ENCODE assay signal across 8 mouse cellular contexts in the genomic region with DNA sequence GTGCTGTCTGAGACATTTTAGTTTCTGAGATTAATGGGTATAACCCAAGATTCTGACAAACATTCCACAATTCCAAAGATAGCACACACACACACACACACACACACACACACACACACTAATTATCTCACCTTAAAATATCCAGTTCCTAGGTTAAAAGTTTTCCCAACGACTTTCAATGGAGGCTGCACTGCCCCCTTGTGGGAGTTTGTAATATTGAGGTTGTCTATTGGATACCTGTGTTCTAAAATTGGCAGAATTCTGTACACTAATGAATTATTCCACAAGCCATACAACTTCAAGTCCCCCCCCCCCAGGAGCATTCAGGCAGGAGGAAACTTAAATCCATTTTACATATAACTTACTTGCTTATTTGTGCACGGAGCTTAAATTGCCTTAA. TPM values are rescaled to one million over a fixed set of nuclear protein-coding genes. Genes with fewer than 3 reads are reported as not detected.
A peak's percentile ranks its signal among the peaks of the same experiment; 100 is the strongest.
DNase-seq lines count a peak whose midpoint lies in the region; ATAC-seq lines count a peak whose summit lies in the region.
"Had no signal": no experiment of that assay in that cellular context is flagged by ENCODE, and none has a peak within 500 bp of the region (broad histone marks: within the 10 kb centered on the region; RNA-seq: fewer than 3 reads in every experiment).

No protein-coding gene starts in this region.

- no peak overlapping the region for H3K4me3 ChIP-seq in hindbrain, embryonic 10.5 days
- no peak overlapping the region for H3K4me3 ChIP-seq in hindbrain, embryonic 13.5 days
- H3K4me3 ChIP-seq: myocyte had no signal

- ATAC-seq in hindbrain, embryonic 13.5 days (ENCODE audit: low FRiP score), result no peak

- no peaks in the 10 kb centered on the region for H3K9me3 ChIP-seq in hindbrain, embryonic 10.5 days
- no peaks in the 10 kb centered on the region for H3K9me3 ChIP-seq in hindbrain, embryonic 13.5 days

- H3K4me1 ChIP-seq in hindbrain, embryonic 10.5 days (replicated peaks), result 0 out of 2 replicates have a peak, but pooled peaks cover 4% of the 10 kb centered on the region
- H3K4me1 ChIP-seq in hindbrain, embryonic 13.5 days (replicated peaks), result 0 out of 2 replicates have a peak, but pooled peaks cover 2% of the 10 kb centered on the region

- no peaks in the 10 kb centered on the region for H3K27me3 ChIP-seq in hindbrain, embryonic 10.5 days (ENCODE audit: insufficient read depth, poor library complexity, severe bottlenecking)
- no peaks in the 10 kb centered on the region for H3K27me3 ChIP-seq in hindbrain, embryonic 13.5 days

- H3K4me2 ChIP-seq in hindbrain, embryonic 13.5 days, result no peak overlapping the region

- peak; percentile 27 for DNase-seq in hindbrain, embryonic 10.5 days (ENCODE audit: low spot score)
- DNase-seq in right cerebral cortex, postnatal 4 days, result peak; percentile 61
- no peak for DNase-seq in right cerebral cortex, postnatal 36 days (ENCODE audit: low spot score in 2 of 2)
- peak; percentile 45 for DNase-seq in adrenal gland, postnatal 25 days
- peak; percentile 50 for DNase-seq in induced T-regulatory cell, adult 2 months (ENCODE audit: low read depth)
- DNase-seq in retina, embryonic 14.5 days (ENCODE audit: low spot score), result peak; percentile 77

- WGBS in hindbrain, embryonic 10.5 days, result 10% methylated on average over 2 of the region's 2 CpGs
- WGBS in hindbrain, embryonic 13.5 days, result 15% methylated on average over 2 of the region's 2 CpGs

- H3K36me3 ChIP-seq in hindbrain, embryonic 10.5 days, result no peaks in the 10 kb centered on the region
- no peaks in the 10 kb centered on the region for H3K36me3 ChIP-seq in hindbrain, embryonic 13.5 days

- no peak overlapping the region for H3K9ac ChIP-seq in hindbrain, embryonic 13.5 days

- no peak overlapping the region for H3K27ac ChIP-seq in hindbrain, embryonic 10.5 days
- no peak overlapping the region for H3K27ac ChIP-seq in hindbrain, embryonic 13.5 days

RNA-seq across cellular contexts. Expression of a gene that starts 18.2 kb away (rescaled TPM):
- polyA plus RNA-seq in hindbrain, embryonic 10.5 days (2016; fragmentation: Nextera tagmentation; extraction: Ambion mirVana), result 4.1 and 5.4 TPM in 2 replicates
- 4.2 and 5.0 TPM in 2 replicates for polyA plus RNA-seq in hindbrain, embryonic 13.5 days (2015; fragmentation: Nextera tagmentation; extraction: Ambion mirVana)
- total RNA-seq in adrenal gland, postnatal 25 days (2021), result 7.7 and 8.2 TPM in 2 replicates

Comparison
In these comparisons a context has a peak if more than half of its experiments do, and no peak if none do; other contexts are left out.
1. DNase-seq: peak in hindbrain, embryonic 10.5 days (single experiment), right cerebral cortex, postnatal 4 days (single experiment), adrenal gland, postnatal 25 days (single experiment), induced T-regulatory cell, adult 2 months (single experiment) and retina, embryonic 14.5 days (single experiment); none in right cerebral cortex, postnatal 36 days (0 of 2).